Mouse (Mus musculus) spleen, adult 2 months (tissue): ENCODE results near the gene Ryr2.

Experiments
- CTCF ChIP-seq: fragments of 200-500 bp; IDR thresholded peaks from 2 replicates; pipeline ENCODE4 v1.5.1; 2011; ENCODE audit warnings: mild to moderate bottlenecking, inconsistent platforms; ENCODE audit not compliant: insufficient read depth, insufficient read length, insufficient replicate concordance; ENCODE audit errors: extremely low read depth
- POLR2A ChIP-seq: fragments of 200-500 bp; IDR thresholded peaks from 2 replicates; pipeline ENCODE4 v1.6.1; 2011; ENCODE audit warnings: low read depth, low read length, inconsistent platforms

DNA sequence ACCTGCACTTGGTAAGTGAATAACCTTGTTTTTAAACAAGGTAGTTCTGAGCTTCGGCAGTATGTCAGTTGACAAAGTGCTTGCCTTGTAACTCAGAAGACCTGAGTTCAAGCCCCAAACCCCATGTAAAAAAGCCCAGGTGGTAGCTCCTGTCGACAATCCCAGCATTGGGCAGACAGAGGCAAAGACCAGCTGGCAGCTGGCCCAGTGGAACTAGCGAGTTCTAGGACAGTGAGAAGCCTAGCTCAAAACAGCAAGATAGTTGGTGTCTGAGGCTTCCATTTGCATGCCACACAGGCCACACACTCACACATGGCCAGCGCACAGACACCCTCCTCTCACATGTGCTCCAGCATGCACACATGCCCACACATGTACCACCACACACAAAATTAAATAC is 129.1 kb downstream of the Ryr2 start:
- no peak for TF ChIP-seq CTCF
- TF ChIP-seq POLR2A = no peak
